Mouse (Mus musculus) liver, postnatal 0 days (tissue): Measurements from ENCODE around the gene Dlg3. TPM values are rescaled to one million over a fixed set of nuclear protein-coding genes. Genes with fewer than 3 reads are reported as not detected.

Experiments used
- ATAC-seq: fragments of 200-750 bp; cut with Nextera tagmentation; 2 replicates; pipeline ENCODE4 v1.8.0; 2017; ENCODE audit warnings: mild to moderate bottlenecking, moderate library complexity
- DNase-seq: peaks from one replicate; pipeline ENCODE4 v3.0.0-alpha.2; 2016
- H3K27ac ChIP-seq: fragments of 300-500 bp; sonication (generic); 2 replicates; pipeline ENCODE4 v1.5.1; 2014; ENCODE audit warnings: antibody characterized with exemption, moderate library complexity, mild to moderate bottlenecking, low read depth
- H3K27me3 ChIP-seq: fragments of 300-500 bp; sonication (generic); 2 replicates; pipeline ENCODE4 v1.6.1; 2014; ENCODE audit warnings: low read length, control low read depth, mixed read lengths; ENCODE audit not compliant: insufficient read depth
- H3K36me3 ChIP-seq: fragments of 300-500 bp; sonication (generic); replicated peaks from 2 replicates; pipeline ENCODE4 v1.6.1; 2014; ENCODE audit warnings: mild to moderate bottlenecking, control low read depth, low read length, moderate library complexity, mixed read lengths; ENCODE audit not compliant: insufficient read depth
- H3K4me1 ChIP-seq: fragments of 300-500 bp; sonication (generic); 2 replicates; pipeline ENCODE4 v1.6.1; 2014; ENCODE audit warnings: antibody characterized with exemption, mild to moderate bottlenecking, control low read depth; ENCODE audit not compliant: insufficient read depth
- H3K4me2 ChIP-seq: fragments of 300-500 bp; sonication (generic); 2 replicates; pipeline ENCODE4 v1.6.1; 2014; ENCODE audit warnings: low read depth, mild to moderate bottlenecking, low read length, moderate library complexity, mixed read lengths
- H3K4me3 ChIP-seq: fragments of 300-500 bp; sonication (generic); 2 replicates; pipeline ENCODE4 v1.5.1; 2014; ENCODE audit warnings: low read depth, low read length
- H3K9ac ChIP-seq: fragments of 300-500 bp; sonication (generic); replicated peaks from 2 replicates; pipeline ENCODE4 v1.6.1; 2014; ENCODE audit warnings: mild to moderate bottlenecking, moderate library complexity
- H3K9me3 ChIP-seq: fragments of 300-500 bp; sonication (generic); 2 replicates; pipeline ENCODE4 v1.6.1; 2016; ENCODE audit warnings: mild to moderate bottlenecking, control low read depth, low read length, mixed read lengths
- CTCF ChIP-seq: sonication (generic); IDR thresholded peaks from 2 replicates; pipeline ENCODE4 v1.5.1; 2016; ENCODE audit warnings: antibody characterized with exemption, low read depth
- EP300 ChIP-seq: IDR thresholded peaks from 2 replicates; pipeline ENCODE4 v1.6.1; 2016; ENCODE audit warnings: antibody characterized with exemption, low read depth, mild to moderate bottlenecking
- WGBS: fragments of 180-500 bp; shearing (Covaris S2); extraction: QIAGEN DNeasy Blood & Tissue Kit; methylation state at CpG from one replicate; pipeline ENCODE4 v1.1.7; 2014; ENCODE audit not compliant: insufficient replicate concordance; 5-methylcytosine and 5-hydroxymethylcytosine counted together
- polyA plus RNA-seq: library from polyadenylated mRNA; unstranded; fragments of >200 nt; fragmentation: Nextera tagmentation; extraction: Ambion mirVana; gene quantifications from 2 replicates; pipeline ENCODE4 v1.2.1, GENCODE M21; 2015

Gene Dlg3
- polyA plus RNA-seq, 1 experiment from 2014 or later = 0.42 TPM

- no peak overlapping the region for H3K4me2 ChIP-seq
- H3K36me3 ChIP-seq = no peaks in the 10 kb centered on the region
- ATAC-seq (no peak), DNase-seq (no peak)
- no peak overlapping the region for H3K9ac ChIP-seq
- no peaks in the 10 kb centered on the region for H3K27me3 ChIP-seq
- no peak for TF ChIP-seq EP300
- no peak for TF ChIP-seq CTCF
- H3K4me1 ChIP-seq = no peaks in the 10 kb centered on the region
- H3K9me3 ChIP-seq = no peaks in the 10 kb centered on the region
- no peak overlapping the region for H3K4me3 ChIP-seq
- 71% methylated on average over 4 of the region's 4 CpGs for WGBS
- no peak overlapping the region for H3K27ac ChIP-seq
Measured at GRCm38 (mm10) chrX:100811129-100811528, 43.6 kb downstream of the Dlg3 start.

- H3K9ac ChIP-seq = no peak overlapping the region
- no peak overlapping the region for H3K4me3 ChIP-seq
- no peaks in the 10 kb centered on the region for H3K27me3 ChIP-seq
- no peaks in the 10 kb centered on the region for H3K4me1 ChIP-seq
- DNase-seq = no peak
- no peak overlapping the region for H3K4me2 ChIP-seq
- H3K27ac ChIP-seq = no peak overlapping the region
- no peak for ATAC-seq
- 55% methylated on average over 8 of the region's 8 CpGs for WGBS
- no peaks in the 10 kb centered on the region for H3K9me3 ChIP-seq
- H3K36me3 ChIP-seq = no peaks in the 10 kb centered on the region
- no peak for TF ChIP-seq CTCF
- no peak for TF ChIP-seq EP300
Measured at GRCm38 (mm10) chrX:100814139-100814538, 46.6 kb downstream of the Dlg3 start.

DNA sequence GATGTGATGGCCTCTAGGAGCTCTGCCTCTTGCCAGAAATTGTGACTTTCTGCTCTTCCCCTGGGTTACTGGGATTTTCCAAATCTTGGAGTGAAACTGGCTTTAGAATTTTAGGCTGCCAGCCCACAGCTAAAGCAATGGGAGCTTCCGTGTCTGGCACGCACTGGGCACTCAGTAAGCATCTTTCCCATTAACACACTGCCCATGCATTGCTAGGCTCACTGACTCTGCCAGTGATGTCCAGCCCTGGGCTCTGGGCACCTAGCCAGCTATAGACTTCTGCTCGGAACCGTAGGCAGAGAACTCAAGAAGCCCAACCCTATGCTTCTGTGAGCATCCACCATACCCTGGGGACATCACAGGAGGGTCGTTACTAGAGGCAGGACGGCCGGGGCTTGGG lies 48.2 kb downstream of the Dlg3 start:
- Histone ChIP-seq H3K27ac (no peak overlapping the region), H3K9me3 (no peaks in the 10 kb centered on the region), H3K4me2 (no peak overlapping the region), H3K9ac (no peak overlapping the region), H3K4me3 (no peak overlapping the region), H3K36me3 (no peaks in the 10 kb centered on the region), H3K4me1 (no peaks in the 10 kb centered on the region), H3K27me3 (0 out of 2 replicates have a peak, but pooled peaks cover 3% of the 10 kb centered on the region)
- TF ChIP-seq CTCF (no peak), EP300 (no peak)
- 77% methylated on average over 7 of the region's 7 CpGs for WGBS
- ATAC-seq = no peak
- no peak for DNase-seq

DNA sequence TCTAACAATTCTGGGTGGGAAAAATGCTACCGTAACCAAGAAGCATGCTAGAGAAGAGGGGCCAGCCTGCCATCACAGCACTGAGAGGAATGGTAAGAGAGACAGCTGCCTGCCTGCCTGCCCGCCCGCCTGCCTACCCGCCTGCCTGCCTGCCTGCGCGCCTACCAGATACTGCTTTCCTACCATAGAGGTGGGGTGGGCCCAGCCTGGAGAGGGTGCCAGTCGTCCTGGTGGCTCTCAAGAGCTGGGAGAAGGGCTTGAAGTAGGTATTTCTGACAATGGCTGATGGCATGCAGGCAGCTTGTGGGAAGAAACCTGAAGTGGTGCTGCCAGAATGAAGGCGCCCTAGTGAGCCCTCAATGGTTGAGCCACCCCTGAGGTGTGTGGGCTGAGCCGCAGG lies 51.2 kb downstream of the Dlg3 start:
- H3K9ac ChIP-seq = no peak overlapping the region
- DNase-seq (no peak), ATAC-seq (no peak)
- no peaks in the 10 kb centered on the region for H3K9me3 ChIP-seq
- H3K4me3 ChIP-seq = no peak overlapping the region
- TF ChIP-seq EP300 = no peak
- no peak for TF ChIP-seq CTCF
- no peak overlapping the region for H3K27ac ChIP-seq
- WGBS = 79% methylated on average over 9 of the region's 9 CpGs
- H3K4me2 ChIP-seq = no peak overlapping the region
- H3K4me1 ChIP-seq = no peaks in the 10 kb centered on the region
- no peaks in the 10 kb centered on the region for H3K36me3 ChIP-seq
- H3K27me3 ChIP-seq = 0 out of 2 replicates have a peak, but pooled peaks cover 3% of the 10 kb centered on the region

GRCm38 (mm10) chrX:100821149-100821548 lies 53.6 kb downstream of the Dlg3 start:
- Histone ChIP-seq H3K36me3 (no peaks in the 10 kb centered on the region), H3K9me3 (no peaks in the 10 kb centered on the region), H3K27ac (no peak overlapping the region), H3K4me1 (no peaks in the 10 kb centered on the region), H3K4me3 (no peak overlapping the region), H3K4me2 (no peak overlapping the region), H3K9ac (no peak overlapping the region), H3K27me3 (0 out of 2 replicates have a peak, but pooled peaks cover 3% of the 10 kb centered on the region)
- DNase-seq (no peak), ATAC-seq (no peak)
- TF ChIP-seq EP300 (no peak), CTCF (no peak)
- 79% methylated on average over 1 of the region's 1 CpGs for WGBS

- DNase-seq = no peak
Measured at GRCm38 (mm10) chrX:100825557-100825956, 58.0 kb downstream of the Dlg3 start.

GRCm38 (mm10) chrX:100832806-100833205 lies 65.3 kb downstream of the Dlg3 start:
- Histone ChIP-seq H3K4me2 (no peak overlapping the region), H3K4me1 (no peaks in the 10 kb centered on the region), H3K4me3 (no peak overlapping the region), H3K36me3 (no peaks in the 10 kb centered on the region), H3K9me3 (no peaks in the 10 kb centered on the region), H3K27me3 (no peaks in the 10 kb centered on the region), H3K9ac (no peak overlapping the region), H3K27ac (no peak overlapping the region)
- TF ChIP-seq EP300 (no peak), CTCF (no peak)
- no peak for DNase-seq
- 71% methylated on average over 2 of the region's 2 CpGs for WGBS
- ATAC-seq = no peak

More at GRCm38 (mm10) chrX:100825557-100825956, 58.0 kb downstream of the Dlg3 start:
- Histone ChIP-seq H3K9me3 (no peaks in the 10 kb centered on the region), H3K36me3 (no peaks in the 10 kb centered on the region), H3K4me3 (no peak overlapping the region), H3K27ac (no peak overlapping the region), H3K27me3 (no peaks in the 10 kb centered on the region), H3K4me2 (no peak overlapping the region), H3K9ac (no peak overlapping the region), H3K4me1 (no peaks in the 10 kb centered on the region)
- 65% methylated on average over 1 of the region's 1 CpGs for WGBS
- TF ChIP-seq CTCF = no peak
- TF ChIP-seq EP300 = no peak
- no peak; the same call in 1 of the 2 replicates for ATAC-seq
